Mouse (Mus musculus) forelimb bud, embryonic 11.5 days (tissue): ENCODE measurements at regions not wholly inside any gene's neighbourhood (a gene's known extent, or its start where the extent isn't known, plus 50 kb on each side); places are given as distances from the start of the nearest gene placed in this dataset.
"Not testable (repeated sequence)": the region's sequence is repeated elsewhere in the genome, so short reads cannot be mapped to it uniquely, and the experiment has no call there.

Experiments used
- DNase-seq: peaks from one replicate; pipeline ENCODE4 v3.0.0-alpha.2; 2012; ENCODE audit warnings: low read depth, low spot score

- no peak for DNase-seq
These were observed 189.5 kb upstream of the Tmem45b start for GRCm38 (mm10) chr9:31653788-31654187.

GRCm38 (mm10) chr9:31650362-31651130, 186.3 kb upstream of the Tmem45b start:
- no peak for DNase-seq

GRCm38 (mm10) chr9:31649073-31649472, 184.8 kb upstream of the Tmem45b start:
- DNase-seq, result no peak

- DNase-seq, result no peak
These were observed 184.3 kb upstream of the Tmem45b start for GRCm38 (mm10) chr9:31648551-31648950.

- no peak for DNase-seq
These were observed 180.9 kb upstream of the Tmem45b start for GRCm38 (mm10) chr9:31645114-31645513.

- DNase-seq, result no peak
These were observed 179.8 kb upstream of the Tmem45b start for GRCm38 (mm10) chr9:31644106-31644505.

- DNase-seq, result no peak
These were observed 177.9 kb upstream of the Tmem45b start for GRCm38 (mm10) chr9:31642169-31642568.

- DNase-seq, result no peak
These were observed 164.0 kb upstream of the Tmem45b start for GRCm38 (mm10) chr9:31628291-31628690.

GRCm38 (mm10) chr9:31621553-31621952, 157.3 kb upstream of the Tmem45b start:
- not testable (repeated sequence) for DNase-seq

- no peak for DNase-seq
These were observed 155.1 kb upstream of the Tmem45b start for GRCm38 (mm10) chr9:31619344-31619743.

GRCm38 (mm10) chr9:31614250-31614945, 150.1 kb upstream of the Tmem45b start:
- no peak for DNase-seq

- DNase-seq, result no peak
These were observed 146.9 kb upstream of the Tmem45b start for GRCm38 (mm10) chr9:31611036-31611695.

- no peak for DNase-seq
These were observed 146.4 kb upstream of the Tmem45b start for GRCm38 (mm10) chr9:31610631-31611030.

- peak; percentile 20 for DNase-seq
These were observed 145.9 kb upstream of the Tmem45b start for GRCm38 (mm10) chr9:31610212-31610611.

GRCm38 (mm10) chr9:31609731-31610130, 145.5 kb upstream of the Tmem45b start:
- no peak for DNase-seq

- no peak for DNase-seq
These were observed 144.0 kb upstream of the Tmem45b start for GRCm38 (mm10) chr9:31608084-31608870.

- no peak for DNase-seq
These were observed 142.7 kb upstream of the Tmem45b start for GRCm38 (mm10) chr9:31606936-31607335.

- DNase-seq, result no peak
These were observed 140.3 kb upstream of the Tmem45b start for GRCm38 (mm10) chr9:31604497-31605090.

- no peak for DNase-seq
These were observed 138.4 kb upstream of the Tmem45b start for GRCm38 (mm10) chr9:31602707-31603106.

GRCm38 (mm10) chr9:31595096-31595495, 130.8 kb upstream of the Tmem45b start:
- DNase-seq, result no peak

- no peak for DNase-seq
These were observed 123.4 kb upstream of the Tmem45b start for GRCm38 (mm10) chr9:31587671-31588070.
